Mouse (Mus musculus) heart, embryonic 15.5 days (tissue): ENCODE results near the gene Pole2. TPM values are rescaled to one million over a fixed set of nuclear protein-coding genes. Genes with fewer than 3 reads are reported as not detected.
A peak's percentile ranks its signal among the peaks of the same experiment; 100 is the strongest.

ENCODE experiments used
- ATAC-seq: fragments of 200-750 bp; cut with Nextera tagmentation; replicated peaks from 2 replicates; pipeline ENCODE4 v1.8.0; 2017; ENCODE audit warnings: low read depth, moderate TSS enrichment; ENCODE audit not compliant: insufficient number of reproducible peaks, insufficient read depth, low FRiP score
- H3K27ac ChIP-seq: fragments of 300-500 bp; sonication (generic); 2 replicates; pipeline ENCODE4 v1.5.1; 2015; ENCODE audit warnings: mild to moderate bottlenecking, inconsistent platforms
- H3K27me3 ChIP-seq: fragments of 300-500 bp; sonication (generic); 2 replicates; pipeline ENCODE4 v1.6.1; 2015; ENCODE audit warnings: inconsistent platforms
- H3K36me3 ChIP-seq: fragments of 300-500 bp; sonication (generic); 2 replicates; pipeline ENCODE4 v1.6.1; 2015; ENCODE audit warnings: mild to moderate bottlenecking, inconsistent platforms
- H3K4me1 ChIP-seq: fragments of 300-500 bp; sonication (generic); replicated peaks from 2 replicates; pipeline ENCODE4 v1.6.1; 2015; ENCODE audit warnings: inconsistent platforms
- H3K4me2 ChIP-seq: fragments of 300-500 bp; sonication (generic); 2 replicates; pipeline ENCODE4 v1.6.1; 2015; ENCODE audit warnings: inconsistent platforms, mild to moderate bottlenecking, moderate library complexity
- H3K4me3 ChIP-seq: fragments of 300-500 bp; sonication (generic); 2 replicates; pipeline ENCODE4 v1.5.1; 2015; ENCODE audit warnings: mild to moderate bottlenecking, inconsistent platforms
- H3K9ac ChIP-seq: fragments of 300-500 bp; sonication (generic); 2 replicates; pipeline ENCODE4 v1.6.1; 2015; ENCODE audit warnings: mild to moderate bottlenecking, inconsistent platforms
- H3K9me3 ChIP-seq: fragments of 300-500 bp; sonication (generic); replicated peaks from 2 replicates; pipeline ENCODE4 v1.6.1; 2016; ENCODE audit warnings: inconsistent platforms
- WGBS: fragments of 180-500 bp; shearing (Covaris S2); methylation state at CpG from one replicate; pipeline ENCODE4 v1.1.7; 2015; ENCODE audit warnings: mixed read lengths; 5-methylcytosine and 5-hydroxymethylcytosine counted together
- polyA plus RNA-seq: library from polyadenylated mRNA; unstranded; fragments of >200 nt; fragmentation: Nextera tagmentation; extraction: Ambion mirVana; gene quantifications from 2 replicates; pipeline ENCODE4 v1.2.1, GENCODE M21; 2015

The Pole2 gene
- polyA plus RNA-seq, 1 experiment from 2014 or later = 12.7 TPM

GRCm38 (mm10) chr12:69210056-69210979 lies 17.7 kb downstream of the Pole2 start:
- 84% methylated on average over 18 of the region's 18 CpGs for WGBS
- Histone ChIP-seq H3K4me1 (peaks cover 5% of the 10 kb centered on the region; the same call in 1 of the 2 replicates), H3K4me2 (no peak overlapping the region), H3K4me3 (no peak overlapping the region), H3K27ac (0 out of 2 replicates have a peak overlapping the region, but pooled peaks have one; percentile 12), H3K9ac (no peak overlapping the region), H3K9me3 (no peaks in the 10 kb centered on the region), H3K27me3 (no peaks in the 10 kb centered on the region), H3K36me3 (peaks cover 40% of the 10 kb centered on the region)
- no peak for ATAC-seq

GRCm38 (mm10) chr12:69208520-69208919 lies 19.5 kb downstream of the Pole2 start:
- no peak for ATAC-seq
- peaks cover 5% of the 10 kb centered on the region; the same call in 1 of the 2 replicates for H3K4me1 ChIP-seq
- 88% methylated on average over 2 of the region's 2 CpGs for WGBS
- no peaks in the 10 kb centered on the region for H3K9me3 ChIP-seq
- H3K27ac ChIP-seq = no peak overlapping the region
- peaks cover 31% of the 10 kb centered on the region for H3K36me3 ChIP-seq
- H3K4me2 ChIP-seq = no peak overlapping the region
- no peak overlapping the region for H3K4me3 ChIP-seq
- no peak overlapping the region for H3K9ac ChIP-seq
- H3K27me3 ChIP-seq = no peaks in the 10 kb centered on the region

GRCm38 (mm10) chr12:69207926-69208325 lies 20.1 kb downstream of the Pole2 start:
- Histone ChIP-seq H3K27ac (no peak overlapping the region), H3K4me1 (peaks cover 5% of the 10 kb centered on the region; the same call in 1 of the 2 replicates), H3K9me3 (no peaks in the 10 kb centered on the region), H3K4me2 (no peak overlapping the region), H3K27me3 (no peaks in the 10 kb centered on the region), H3K4me3 (no peak overlapping the region), H3K36me3 (peaks cover 27% of the 10 kb centered on the region), H3K9ac (no peak overlapping the region)
- WGBS = 90% methylated on average over 7 of the region's 7 CpGs
- no peak for ATAC-seq

DNA sequence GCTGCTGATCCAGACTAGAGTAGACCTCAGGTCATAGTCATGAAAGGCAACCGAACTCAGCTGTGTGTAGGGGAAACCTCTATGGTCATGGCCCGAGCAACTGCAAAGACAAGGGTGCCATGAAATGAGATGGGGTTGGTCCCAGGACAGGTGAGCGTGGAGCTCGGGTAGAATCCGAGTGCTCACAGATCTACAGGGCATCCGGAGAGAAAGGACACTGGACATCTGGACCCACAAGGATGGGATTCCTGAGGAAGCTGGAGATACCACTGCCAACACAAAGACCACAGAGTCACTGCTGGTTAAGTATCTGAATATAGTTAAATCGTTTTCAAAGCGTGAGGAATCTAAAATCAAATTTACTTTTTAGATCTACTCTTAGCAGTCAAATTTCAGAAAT lies 20.6 kb downstream of the Pole2 start:
- WGBS = 91% methylated on average over 8 of the region's 8 CpGs
- H3K4me1 ChIP-seq = peaks cover 5% of the 10 kb centered on the region; the same call in 1 of the 2 replicates
- H3K36me3 ChIP-seq = peaks cover 25% of the 10 kb centered on the region
- H3K27me3 ChIP-seq = no peaks in the 10 kb centered on the region
- ATAC-seq = no peak
- H3K4me3 ChIP-seq = no peak overlapping the region
- no peak overlapping the region for H3K4me2 ChIP-seq
- no peak overlapping the region for H3K9ac ChIP-seq
- no peaks in the 10 kb centered on the region for H3K9me3 ChIP-seq
- H3K27ac ChIP-seq = no peak overlapping the region

DNA sequence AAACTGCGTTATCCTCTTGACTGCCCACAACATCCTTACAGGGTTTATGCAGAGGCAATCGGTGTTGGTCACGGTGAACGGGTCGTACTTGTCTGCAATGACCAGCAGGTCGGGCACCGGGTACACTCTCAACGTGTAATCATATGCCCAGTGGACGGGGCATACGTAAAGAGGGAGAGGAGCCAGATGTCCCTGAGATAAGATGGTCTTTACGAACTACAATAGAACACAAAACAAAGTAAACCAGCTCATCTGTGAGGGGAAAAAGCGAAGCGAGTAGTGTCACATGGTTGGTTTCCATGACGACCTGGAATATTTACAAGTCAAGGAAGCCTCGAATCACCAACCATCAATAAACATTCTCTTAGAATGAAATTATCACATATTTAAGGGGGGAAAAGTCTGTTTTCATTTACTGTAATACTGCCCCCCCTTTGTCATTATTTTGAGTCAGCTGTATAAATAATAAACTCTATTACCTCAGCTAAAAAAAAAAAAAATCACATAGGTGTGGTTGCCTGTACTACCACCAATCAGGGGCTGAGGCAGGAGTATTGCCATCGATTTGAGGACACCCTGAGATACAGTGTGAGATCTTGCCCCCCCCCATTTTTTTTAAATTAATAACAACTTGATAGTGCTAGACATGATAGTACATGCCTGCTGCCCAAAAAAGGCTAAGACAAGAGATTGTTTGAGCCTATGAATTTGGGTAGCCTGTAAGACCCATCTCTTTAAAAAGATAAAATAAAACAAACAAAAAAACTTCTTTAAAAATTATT lies 23.8 kb downstream of the Pole2 start, which contains the start of gene Gm49384:
Gm49384 (minus strand) TSS at position 216 of the 782 bp plus-strand sequence.
- H3K9ac ChIP-seq = no peak within 1 kb of the TSS
- H3K4me1 ChIP-seq = peaks cover 3% of the 10 kb centered on the region; the same call in 1 of the 2 replicates
- H3K4me3 ChIP-seq = no peak within 1 kb of the TSS
- 85% methylated on average over 16 of the region's 16 CpGs for WGBS
- ATAC-seq = no peak
- no peaks in the 10 kb centered on the region for H3K27me3 ChIP-seq
- H3K9me3 ChIP-seq = no peaks in the 10 kb centered on the region
- no peak within 1 kb of the TSS for H3K4me2 ChIP-seq
- no peak within 1 kb of the TSS for H3K27ac ChIP-seq
- H3K36me3 ChIP-seq = peaks cover 33% of the 10 kb centered on the region

- Histone ChIP-seq H3K27me3 (no peaks in the 10 kb centered on the region), H3K4me1 (peaks cover 23% of the 10 kb centered on the region), H3K27ac (no peak overlapping the region), H3K9ac (no peak overlapping the region), H3K36me3 (peaks cover 18% of the 10 kb centered on the region), H3K4me2 (peak overlapping the region; percentile 94), H3K4me3 (no peak overlapping the region), H3K9me3 (no peaks in the 10 kb centered on the region)
- no peak for ATAC-seq
Measured at GRCm38 (mm10) chr12:69198985-69199384, 29.0 kb downstream of the Pole2 start.

DNA sequence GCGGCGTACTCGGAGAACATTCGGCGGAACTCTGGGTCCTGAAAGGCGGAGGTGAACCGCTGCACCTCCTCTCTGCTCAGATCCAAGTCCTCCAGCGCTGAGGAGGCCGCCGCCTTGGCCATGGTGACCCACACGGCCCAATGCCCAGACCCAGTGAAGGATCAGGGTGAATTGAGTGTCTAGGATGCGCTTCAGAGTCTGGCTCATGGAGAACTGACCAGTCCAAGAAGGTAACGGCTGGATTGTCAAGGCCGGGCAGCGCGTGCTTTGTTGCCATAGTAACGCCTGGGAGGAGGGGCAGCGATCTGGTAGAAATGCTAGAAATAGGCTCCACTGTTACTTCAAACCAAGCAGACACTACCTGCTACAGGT lies 29.8 kb downstream of the Pole2 start, which contains the start of gene Dnaaf2:
Dnaaf2 (minus strand) TSS at position 266 of the 372 bp plus-strand sequence.
- peak within 1 kb of the TSS; percentile 94 for H3K4me2 ChIP-seq
- no peaks in the 10 kb centered on the region for H3K9me3 ChIP-seq
- H3K9ac ChIP-seq = peak within 1 kb of the TSS; percentile 85
- H3K27ac ChIP-seq = peak within 1 kb of the TSS; percentile 93
- H3K4me3 ChIP-seq = peak within 1 kb of the TSS; percentile 85
- ATAC-seq = peak; percentile 26; the same call in 1 of the 2 replicates
- H3K36me3 ChIP-seq = peaks cover 18% of the 10 kb centered on the region
- under 1% methylated on average over 18 of the region's 18 CpGs for WGBS
- H3K27me3 ChIP-seq = no peaks in the 10 kb centered on the region
- H3K4me1 ChIP-seq = peaks cover 23% of the 10 kb centered on the region

GRCm38 (mm10) chr12:69197378-69198163 lies 30.4 kb downstream of the Pole2 start:
- peak overlapping the region; percentile 94 for H3K4me2 ChIP-seq
- peak overlapping the region; percentile 85 for H3K4me3 ChIP-seq
- peak overlapping the region; percentile 93 for H3K27ac ChIP-seq
- peak; percentile 71 for ATAC-seq
- peaks cover 23% of the 10 kb centered on the region for H3K4me1 ChIP-seq
- peaks cover 18% of the 10 kb centered on the region for H3K36me3 ChIP-seq
- peak overlapping the region; percentile 85 for H3K9ac ChIP-seq
- H3K27me3 ChIP-seq = no peaks in the 10 kb centered on the region
- WGBS = under 1% methylated on average over 94 of the region's 94 CpGs
- no peaks in the 10 kb centered on the region for H3K9me3 ChIP-seq

GRCm38 (mm10) chr12:69196444-69197377 lies 31.3 kb downstream of the Pole2 start, which contains the start of gene Gm49383:
Gene Gm49383, minus strand, starts transcription at chr12:69197104.
- under 1% methylated on average over 75 of the region's 75 CpGs for WGBS
- peak within 1 kb of the TSS; percentile 85 for H3K9ac ChIP-seq
- peak; percentile 57 for ATAC-seq
- no peaks in the 10 kb centered on the region for H3K27me3 ChIP-seq
- H3K27ac ChIP-seq = peak within 1 kb of the TSS; percentile 93
- peaks cover 23% of the 10 kb centered on the region for H3K4me1 ChIP-seq
- H3K36me3 ChIP-seq = peaks cover 16% of the 10 kb centered on the region
- H3K4me2 ChIP-seq = peak within 1 kb of the TSS; percentile 94
- peak within 1 kb of the TSS; percentile 85 for H3K4me3 ChIP-seq
- no peaks in the 10 kb centered on the region for H3K9me3 ChIP-seq

DNA sequence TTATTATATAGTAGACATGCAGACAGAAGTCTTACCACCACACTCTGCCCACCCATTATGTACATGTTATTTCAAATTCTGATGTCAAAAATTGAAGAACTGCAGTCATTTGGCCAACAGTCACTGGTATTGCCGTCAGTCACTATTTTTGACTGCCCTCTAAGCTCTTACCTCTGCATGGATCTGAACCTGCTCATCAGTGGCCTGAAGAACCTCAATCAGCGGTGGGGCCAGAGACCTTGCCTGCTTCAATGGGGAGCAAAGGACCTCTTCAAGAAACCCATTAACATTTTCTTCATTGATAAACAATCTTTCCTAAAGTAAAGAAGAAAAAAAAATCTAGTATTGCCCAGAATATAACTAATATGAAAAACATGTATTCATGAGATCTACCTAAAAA lies 35.4 kb downstream of the Pole2 start:
- H3K9me3 ChIP-seq = no peaks in the 10 kb centered on the region
- H3K4me3 ChIP-seq = no peak overlapping the region
- H3K9ac ChIP-seq = no peak overlapping the region
- peaks cover 10% of the 10 kb centered on the region for H3K36me3 ChIP-seq
- ATAC-seq = no peak
- H3K4me1 ChIP-seq = peaks cover 7% of the 10 kb centered on the region
- no peaks in the 10 kb centered on the region for H3K27me3 ChIP-seq
- WGBS = 92% methylated on average over 2 of the region's 2 CpGs
- H3K27ac ChIP-seq = no peak overlapping the region
- H3K4me2 ChIP-seq = no peak overlapping the region
